Mouse (Mus musculus) embryo, embryonic 10 days (tissue): ENCODE results near the gene Olfr467.
"Not testable (repeated sequence)": the region's sequence is repeated elsewhere in the genome, so short reads cannot be mapped to it uniquely, and the experiment has no call there.

Experiments used
- DNase-seq: peaks from one replicate; pipeline ENCODE4 v3.0.0-alpha.2; 2015; ENCODE audit warnings: low spot score

Olfr467 gene

DNA sequence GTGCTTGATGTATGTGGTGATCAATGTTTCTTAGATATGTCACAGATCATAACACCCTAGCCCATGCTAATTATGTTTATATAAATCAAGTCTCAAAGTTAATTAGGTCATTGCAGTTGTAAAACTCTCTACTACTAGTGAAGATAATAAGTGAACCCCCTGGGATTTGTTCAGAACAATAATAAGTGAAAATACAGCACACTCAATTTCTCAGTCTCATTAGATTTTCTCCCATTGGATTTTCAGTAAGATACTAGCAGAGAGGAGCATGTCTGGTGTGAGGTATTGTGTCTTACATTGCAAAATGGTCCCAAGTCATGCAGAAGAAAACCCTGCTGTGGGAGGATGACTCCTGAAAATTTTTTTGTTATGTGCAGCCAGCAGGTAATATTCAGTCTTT, at the start of gene Olfr467:
Gene Olfr467, plus strand, starts transcription at position 301 of the 400 bp plus-strand sequence.
- DNase-seq = no peak

DNA sequence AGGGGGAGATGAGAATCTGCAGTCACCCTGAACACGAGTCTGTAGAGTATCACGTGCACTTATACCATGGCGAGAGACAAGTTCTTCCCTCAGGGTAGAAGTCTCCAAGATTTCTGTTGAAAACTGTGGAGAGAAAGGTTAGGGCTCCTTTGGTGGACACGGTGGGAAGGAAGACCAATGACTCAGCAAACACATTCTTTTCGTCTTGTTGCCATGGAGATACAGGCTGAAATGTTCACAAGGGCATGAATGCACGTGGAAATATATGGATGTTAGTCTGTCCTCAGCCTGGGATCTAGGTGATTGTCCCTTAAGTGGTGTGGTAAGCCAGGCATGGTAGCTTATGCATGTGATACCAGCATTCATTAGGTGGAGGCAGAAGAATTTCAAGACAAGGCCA, 41.3 kb upstream of the Olfr467 start:
- no peak for DNase-seq

- DNase-seq = no peak
Measured at GRCm38 (mm10) chr7:107778216-107778615, 33.8 kb upstream of the Olfr467 start.

- peak; percentile 52 for DNase-seq
Measured at GRCm38 (mm10) chr7:107779611-107780010, 32.5 kb upstream of the Olfr467 start.

GRCm38 (mm10) chr7:107787977-107788620, 24.0 kb upstream of the Olfr467 start:
- DNase-seq = peak; percentile 67

GRCm38 (mm10) chr7:107796500-107796899, 15.6 kb upstream of the Olfr467 start:
- DNase-seq = no peak

DNA sequence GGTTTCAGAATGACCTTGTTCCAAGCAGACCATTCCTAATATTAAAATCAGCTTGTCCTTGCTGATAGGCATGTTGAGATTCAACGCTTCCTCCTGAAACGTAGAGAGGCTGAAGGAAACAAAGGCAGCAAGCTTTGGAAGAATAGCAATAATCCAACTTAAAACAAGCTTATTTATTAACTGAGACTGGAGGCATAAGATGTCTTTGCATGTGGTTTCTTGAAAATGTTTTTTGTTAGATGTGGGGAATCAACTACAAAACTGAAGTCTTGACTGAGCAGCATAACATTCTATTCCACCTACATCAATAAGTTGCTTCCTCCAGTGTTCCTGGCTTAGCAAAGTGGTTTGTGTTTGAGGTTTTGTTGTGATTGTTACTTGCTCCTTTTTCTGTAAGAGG, 11.0 kb upstream of the Olfr467 start, which contains the start of gene Ovch2:
Gene Ovch2, minus strand, starts transcription at position 101 of the 400 bp plus-strand sequence.
- DNase-seq = no peak

DNA sequence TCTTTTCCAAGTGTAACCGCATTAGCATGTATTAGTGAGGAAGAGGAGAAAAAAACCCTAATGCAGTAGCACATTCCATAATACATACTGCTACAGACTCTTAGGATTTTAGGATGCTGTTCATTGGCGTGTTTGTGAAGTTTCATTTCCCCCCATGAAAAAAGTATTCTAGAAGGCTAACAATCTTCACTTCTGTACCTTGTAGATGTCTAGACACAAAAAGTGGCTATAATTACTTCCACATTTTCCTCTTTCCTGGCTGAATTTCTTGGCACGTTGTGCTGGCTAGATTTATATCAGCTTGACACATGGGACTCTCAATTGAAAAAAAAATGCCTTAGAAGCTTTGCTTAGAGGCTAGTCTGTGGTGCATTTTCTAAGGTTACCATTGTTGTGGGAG, 9.9 kb upstream of the Olfr467 start:
- DNase-seq = peak; percentile 5

GRCm38 (mm10) chr7:107819442-107819841, 7.4 kb downstream of the Olfr467 start:
- peak; percentile 4 for DNase-seq

- DNase-seq = not testable (repeated sequence)
Measured at GRCm38 (mm10) chr7:107823867-107824266, 11.8 kb downstream of the Olfr467 start.

- not testable (repeated sequence) for DNase-seq
Measured at GRCm38 (mm10) chr7:107825441-107825840, 13.4 kb downstream of the Olfr467 start, which contains the start of gene Olfr469. Gene Olfr469 (minus strand): TSS chr7:107825541.

- peak; percentile 17 for DNase-seq
Measured at GRCm38 (mm10) chr7:107841719-107842118, 29.7 kb downstream of the Olfr467 start.

DNA sequence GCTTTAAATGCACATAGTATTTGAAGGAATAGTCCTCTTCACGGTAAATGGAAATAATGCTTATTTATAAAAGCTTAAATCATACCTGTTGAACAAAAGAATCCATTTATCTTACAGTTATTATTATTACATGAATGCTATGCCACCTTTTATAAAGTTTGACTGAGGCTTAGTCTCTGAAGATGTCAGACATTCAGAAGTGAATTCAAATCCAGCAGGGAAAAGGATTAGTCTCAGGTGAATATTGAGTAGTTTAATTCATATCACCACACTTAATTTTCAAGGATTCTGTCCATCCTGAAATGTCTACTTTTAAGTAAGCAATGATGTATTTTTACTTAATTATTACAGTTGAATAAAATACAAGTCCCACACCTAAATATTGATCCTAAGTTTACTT, 35.3 kb downstream of the Olfr467 start, which contains the start of gene Olfr470:
Gene Olfr470, minus strand, starts transcription at position 101 of the 400 bp plus-strand sequence.
- not testable (repeated sequence) for DNase-seq
